Mouse (Mus musculus) thymus, adult 2 months (tissue): ENCODE measurements at regions not wholly inside any gene's neighbourhood (a gene's known extent, or its start where the extent isn't known, plus 50 kb on each side); places are given as distances from the start of the nearest gene placed in this dataset.

Experiments
- CTCF ChIP-seq: fragments of 200-500 bp; IDR thresholded peaks from 2 replicates; pipeline ENCODE4 v1.5.1; 2012; ENCODE audit warnings: mild to moderate bottlenecking, control low read depth, low read length, moderate library complexity, borderline replicate concordance; ENCODE audit not compliant: control insufficient read depth, poor library complexity, insufficient read depth; ENCODE audit errors: extremely low read depth
- POLR2A ChIP-seq: fragments of 200-500 bp; IDR thresholded peaks from 2 replicates; pipeline ENCODE4 v1.6.1; 2012; ENCODE audit warnings: mild to moderate bottlenecking, low read length, control low read depth, moderate library complexity; ENCODE audit not compliant: control insufficient read depth, poor library complexity, insufficient read depth; ENCODE audit errors: extremely low read depth

- TF ChIP-seq CTCF = no peak
- no peak for TF ChIP-seq POLR2A
These were observed 60.9 kb upstream of the Adam6b start for GRCm38 (mm10) chr12:113428461-113428860.
